Mouse (Mus musculus): ENCODE measurements around the gene Lats1.

Lats1 gene

DNA sequence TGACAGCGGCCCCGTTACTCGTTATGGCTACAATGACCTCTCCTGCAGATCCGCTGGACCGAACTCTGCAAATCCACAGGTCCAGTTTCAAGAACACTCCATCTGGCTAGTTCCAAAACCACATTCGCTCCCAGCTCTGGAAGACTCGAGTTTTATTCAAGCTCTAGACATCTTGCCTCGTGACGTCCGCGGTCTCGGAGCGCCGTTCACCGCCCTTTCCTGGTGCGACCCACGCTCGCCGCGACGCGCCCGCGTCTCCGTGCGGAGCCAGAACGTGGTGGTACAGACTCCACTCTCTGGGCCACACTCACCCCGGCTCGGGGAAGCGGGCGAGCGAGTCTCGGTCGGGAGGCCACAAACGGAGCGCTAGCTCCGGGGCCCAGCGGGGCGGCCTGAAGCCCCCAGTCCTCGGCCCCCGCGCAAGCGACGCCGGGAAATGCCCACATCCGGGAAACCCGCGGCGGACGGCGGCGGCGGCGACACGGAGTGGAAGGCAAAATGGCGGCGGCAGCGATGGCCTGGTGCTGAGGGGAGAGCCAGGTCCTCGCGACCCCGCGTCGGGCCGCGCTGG is at the start of gene Lats1, which contains the start of gene Pcmt1:
Gene Lats1, plus strand, starts transcription at position 484 of the 571 bp plus-strand sequence.
Gene Pcmt1, minus strand, starts transcription at position 406 of the 571 bp plus-strand sequence.
- DNase-seq (ENCODE audit: low read depth) = peak; percentile 67

GRCm38 (mm10) chr10:7640366-7640765 is 40.6 kb upstream of the Lats1 start:
- no peak for DNase-seq (ENCODE audit: low read depth)

DNA sequence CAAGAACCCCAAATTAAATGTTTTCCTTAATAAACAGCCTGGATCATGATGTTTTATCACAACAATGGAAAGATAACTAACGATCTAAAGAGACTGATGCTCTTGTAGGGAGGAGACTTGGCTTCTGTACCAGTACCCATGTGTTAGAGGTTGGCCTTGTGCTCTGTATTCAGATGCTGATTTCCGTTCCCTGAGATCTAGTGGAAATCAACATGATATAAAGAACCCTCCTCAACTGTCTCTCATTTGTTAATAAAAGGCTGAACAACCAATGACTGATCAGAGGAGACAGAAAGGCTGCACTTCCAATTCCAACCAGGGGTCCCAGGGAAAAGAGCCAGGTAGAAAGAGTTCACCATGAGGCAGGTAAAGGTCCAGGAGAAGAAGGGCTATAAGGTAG is 35.1 kb upstream of the Lats1 start:
- DNase-seq (ENCODE audit: low read depth) = no peak

DNA sequence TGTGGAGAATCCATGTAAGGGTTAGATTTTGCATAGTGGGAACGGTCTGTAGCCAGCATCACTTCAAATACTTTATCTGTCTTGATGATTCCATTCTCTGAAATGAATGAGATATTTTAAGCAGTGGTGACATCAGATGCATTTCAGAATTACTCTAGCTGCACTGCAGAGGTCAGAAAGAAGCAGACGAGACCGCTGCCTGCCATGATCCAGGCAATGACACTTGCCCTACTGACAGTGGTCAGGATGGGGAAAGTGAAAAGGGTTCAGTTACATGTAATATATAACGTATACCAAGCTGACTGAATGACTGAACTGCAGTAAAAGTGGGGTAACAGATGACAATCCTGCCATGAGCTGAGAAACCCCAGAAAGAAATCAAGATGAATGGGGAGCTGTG is 32.0 kb upstream of the Lats1 start:
- DNase-seq (ENCODE audit: low read depth) = no peak

GRCm38 (mm10) chr10:7651057-7651456 is 30.0 kb upstream of the Lats1 start:
- DNase-seq (ENCODE audit: low read depth) = no peak

- DNase-seq (ENCODE audit: low read depth) = peak; percentile 60
Measured at GRCm38 (mm10) chr10:7662471-7663141, 18.4 kb upstream of the Lats1 start.

DNA sequence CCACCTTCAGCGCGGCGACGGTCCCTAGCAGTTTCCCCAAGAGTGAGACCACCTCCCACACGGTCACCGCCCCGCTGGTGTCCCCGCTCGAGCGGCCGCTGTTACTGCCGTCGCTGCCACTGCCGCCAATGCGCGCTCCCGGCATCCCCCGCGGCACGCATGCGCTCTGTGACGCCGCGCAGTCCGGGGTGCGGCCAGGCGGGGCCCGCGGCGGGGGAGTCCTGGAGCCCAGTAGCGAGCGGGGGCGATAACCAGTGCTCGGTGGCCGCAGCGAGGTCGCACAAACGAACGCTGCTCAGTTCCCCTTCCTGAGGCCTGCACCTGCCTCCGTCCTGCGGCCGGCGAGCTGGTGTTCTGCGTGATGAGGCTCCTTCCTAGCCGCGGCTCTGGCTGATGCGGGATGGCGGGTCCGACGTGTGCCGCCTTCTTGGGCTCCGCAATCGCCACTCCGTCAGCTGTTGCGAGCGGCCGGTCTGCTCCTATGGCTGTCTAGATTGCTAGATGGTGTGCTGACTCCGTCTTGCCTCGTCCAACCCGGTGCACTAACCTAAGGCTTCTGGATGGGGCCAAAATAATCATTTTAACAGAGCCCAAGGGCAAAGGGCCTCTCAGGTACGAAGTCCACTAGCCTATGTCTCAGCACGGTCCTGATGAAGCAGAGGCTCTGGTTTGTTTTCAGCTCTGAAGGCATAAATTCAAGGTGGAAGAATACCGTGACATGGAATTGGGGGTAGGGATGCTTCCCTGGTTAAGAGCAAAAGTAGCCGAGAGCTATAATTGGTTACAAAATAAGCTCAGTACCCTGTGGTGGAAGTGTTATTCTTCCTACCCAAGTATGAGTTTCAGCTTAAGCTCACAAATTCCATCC is 17.6 kb upstream of the Lats1 start:
- DNase-seq (ENCODE audit: low read depth) = peak; percentile 79

- no peak for DNase-seq (ENCODE audit: low read depth)
Measured at GRCm38 (mm10) chr10:7664027-7664526, 16.9 kb upstream of the Lats1 start.

DNA sequence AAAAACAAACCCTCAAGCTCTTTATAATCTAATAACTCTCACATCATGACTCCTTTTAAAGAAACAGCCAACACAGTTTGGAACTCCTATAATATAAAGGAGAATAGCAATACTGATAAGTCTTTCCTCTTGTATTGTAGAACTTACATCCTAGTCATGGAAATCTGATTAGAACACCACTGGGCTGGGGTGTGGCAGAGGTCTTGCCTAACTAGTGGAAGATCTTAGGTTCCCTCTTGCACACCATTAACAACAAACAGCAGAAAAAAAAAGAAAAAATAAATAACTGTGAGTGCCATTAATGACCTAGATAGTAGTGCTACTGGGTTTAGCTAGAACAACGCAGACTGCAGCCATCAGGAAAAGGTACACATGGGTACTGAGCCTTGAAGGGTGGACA is 16.1 kb upstream of the Lats1 start:
- no peak for DNase-seq (ENCODE audit: low read depth)

GRCm38 (mm10) chr10:7667342-7667802 is 13.6 kb upstream of the Lats1 start, which contains the start of gene Nup43:
Nup43 (plus strand) TSS chr10:7667503.
- peak; percentile 88 for DNase-seq (ENCODE audit: low read depth)

DNA sequence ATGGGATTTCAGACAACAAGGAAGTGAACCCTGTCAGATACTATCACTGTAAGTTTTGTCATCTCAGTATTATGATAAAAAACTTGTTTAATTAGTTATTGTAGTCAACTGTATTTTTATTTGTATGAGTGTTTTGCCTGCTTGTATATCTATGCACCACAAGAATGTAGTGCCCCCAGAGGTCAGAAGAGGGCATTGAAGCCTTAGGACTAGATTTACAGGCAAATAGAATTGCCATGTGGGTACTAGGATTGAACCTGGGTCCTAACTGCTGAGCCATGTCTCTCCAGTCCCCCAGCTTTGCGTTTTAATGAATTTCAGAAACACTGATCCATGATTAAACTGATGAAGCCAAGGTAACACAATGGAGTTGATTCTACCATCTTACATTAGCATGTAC is 7.3 kb upstream of the Lats1 start:
- DNase-seq (ENCODE audit: low read depth) = no peak

GRCm38 (mm10) chr10:7681343-7682025 is 470 bp downstream of the Lats1 start:
- no peak for DNase-seq (ENCODE audit: low read depth)

- DNase-seq (ENCODE audit: low read depth) = no peak
Measured at GRCm38 (mm10) chr10:7682249-7682648, 1.2 kb downstream of the Lats1 start.

- no peak for DNase-seq (ENCODE audit: low read depth)
Measured at GRCm38 (mm10) chr10:7686902-7687301, 5.9 kb downstream of the Lats1 start.

DNA sequence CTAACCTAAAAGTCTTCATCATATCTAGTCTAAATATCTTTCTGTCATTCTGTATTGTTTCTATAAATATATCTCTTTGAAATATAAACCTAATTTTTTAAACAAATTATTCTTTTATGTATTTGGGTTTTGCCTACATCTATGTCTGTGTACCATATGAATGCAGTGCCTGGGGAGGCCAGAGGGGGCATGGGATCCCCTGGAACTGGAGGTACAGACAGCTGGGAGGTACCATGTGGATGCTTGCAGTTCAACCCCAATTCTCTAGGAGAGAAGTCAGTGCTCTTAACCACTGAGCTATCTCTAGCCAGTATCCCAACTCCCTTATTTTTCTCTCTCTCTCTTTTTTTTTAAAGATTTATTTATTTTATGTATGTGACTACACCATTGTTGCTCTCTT is 14.3 kb downstream of the Lats1 start:
- no peak for DNase-seq (ENCODE audit: low read depth)

DNA sequence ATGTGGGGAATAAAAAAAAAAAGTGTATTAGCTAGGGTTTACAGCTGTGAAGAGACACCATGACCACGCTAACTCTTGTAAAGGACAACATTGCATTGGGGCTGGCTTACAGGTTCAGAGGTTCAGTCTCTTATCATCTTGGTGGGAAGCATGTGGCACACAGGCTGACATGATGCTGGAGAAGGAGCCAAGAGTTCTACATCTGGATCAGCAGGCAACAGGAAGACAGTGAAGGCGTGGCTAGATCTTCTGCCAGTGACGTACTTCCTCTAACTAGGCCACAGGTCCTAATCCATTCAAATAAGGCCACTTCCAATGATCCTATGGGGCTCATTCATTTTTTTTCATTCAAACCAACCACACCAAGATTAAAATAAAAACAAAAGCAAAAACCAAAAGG is 19.1 kb downstream of the Lats1 start:
- no peak for DNase-seq (ENCODE audit: low read depth)

- no peak for DNase-seq (ENCODE audit: low read depth)
Measured at GRCm38 (mm10) chr10:7702586-7702985, 21.6 kb downstream of the Lats1 start.

GRCm38 (mm10) chr10:7710121-7710520 is 29.1 kb downstream of the Lats1 start:
- no peak for DNase-seq (ENCODE audit: low read depth)

GRCm38 (mm10) chr10:7712506-7712905 is 31.5 kb downstream of the Lats1 start:
- DNase-seq (ENCODE audit: low read depth) = no peak

DNA sequence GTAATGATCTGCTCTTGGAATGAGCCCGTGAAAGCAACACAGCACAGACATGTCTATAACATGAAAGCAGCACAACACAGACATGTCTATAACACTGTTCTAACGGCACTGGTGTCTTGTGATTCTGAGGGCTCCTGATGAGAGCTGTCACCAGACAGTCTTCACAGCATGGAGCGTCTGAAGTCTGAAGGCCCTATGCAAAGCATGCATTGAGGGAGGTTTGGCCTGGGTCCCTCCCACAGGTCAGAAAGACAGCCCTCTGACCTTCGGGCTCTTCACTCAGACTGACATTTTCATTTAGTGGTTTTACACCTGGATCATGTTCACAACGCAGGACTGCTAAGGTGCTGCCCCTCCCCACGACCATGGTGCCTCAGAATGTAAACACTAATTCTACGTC is 34.0 kb downstream of the Lats1 start:
- DNase-seq (ENCODE audit: low read depth) = no peak

DNA sequence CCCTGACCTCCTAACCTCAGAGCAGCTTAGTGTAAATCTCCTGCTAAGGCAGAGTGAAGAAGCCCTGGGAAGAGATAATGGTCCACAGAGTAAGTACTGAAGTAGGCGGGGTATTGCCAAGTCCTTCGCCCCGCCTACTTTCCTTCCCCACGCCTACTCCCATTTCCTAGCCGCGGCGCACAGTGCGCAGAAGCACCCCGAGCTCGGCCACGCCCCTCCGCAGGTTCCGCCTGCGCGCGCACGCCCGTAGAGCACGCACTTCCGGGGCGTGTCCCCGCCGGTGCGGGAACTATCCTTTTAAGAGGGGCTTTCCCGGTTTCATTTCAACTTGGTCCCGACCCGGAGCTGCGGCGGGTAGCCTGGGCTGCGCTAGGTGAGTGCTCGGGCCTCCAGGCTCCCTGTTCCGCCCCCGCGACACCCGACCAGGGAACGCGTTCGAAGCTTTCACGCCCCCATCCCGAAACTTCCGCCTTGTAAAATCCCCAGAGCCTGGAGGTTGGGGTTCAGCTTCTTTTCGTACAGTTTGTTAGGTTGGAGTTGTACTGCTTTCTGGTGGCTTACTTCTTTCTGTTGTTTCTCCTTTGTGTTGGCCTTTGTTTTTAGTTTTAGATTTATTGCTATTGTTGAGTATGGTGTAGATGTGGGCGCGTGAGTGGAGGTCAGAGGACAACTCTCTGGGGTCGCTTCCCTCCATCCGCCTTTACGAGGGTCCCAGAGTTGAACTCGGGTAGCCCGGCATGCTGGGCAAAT is 44.9 kb downstream of the Lats1 start, which contains the start of gene Katna1:
Gene Katna1, plus strand, starts transcription at position 250 of the 750 bp plus-strand sequence.
- DNase-seq (ENCODE audit: low read depth) = peak; percentile 93

All from c-Kit-positive CD71-negative TER-119-negative erythroid progenitor cells, embryonic 14.5 days (primary cell).